Mouse (Mus musculus): ENCODE measurements at regions not wholly inside any gene's neighbourhood (a gene's known extent, or its start where the extent isn't known, plus 50 kb on each side); places are given as distances from the start of the nearest gene placed in this dataset.

DNA sequence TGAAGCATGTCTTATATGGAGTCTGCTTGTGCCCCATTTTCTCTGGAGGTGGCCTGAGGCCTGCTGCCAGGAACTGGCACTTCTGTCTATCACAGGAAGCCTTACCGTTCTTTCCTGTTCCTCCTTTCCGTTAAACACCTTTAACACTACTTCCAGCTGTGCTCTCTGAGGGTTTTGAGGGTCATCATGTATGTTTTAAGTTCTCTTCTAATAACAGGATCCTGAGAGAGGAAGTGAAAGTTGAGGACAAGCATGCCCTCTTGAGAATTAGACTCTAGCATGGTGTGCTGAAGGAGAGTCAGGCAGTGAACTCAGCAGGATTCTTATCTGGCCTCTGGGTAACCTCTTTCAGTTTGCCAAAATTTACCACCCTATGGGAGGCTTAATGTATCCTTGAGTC lies 418.0 kb upstream of the 9430069I07Rik start:
- in situ Hi-C loops (cut with MboI; ENCODE audit: low sequenced_read_pairs in 2 of 2, unreplicated experiment in 2 of 2), result no loop called here

DNA sequence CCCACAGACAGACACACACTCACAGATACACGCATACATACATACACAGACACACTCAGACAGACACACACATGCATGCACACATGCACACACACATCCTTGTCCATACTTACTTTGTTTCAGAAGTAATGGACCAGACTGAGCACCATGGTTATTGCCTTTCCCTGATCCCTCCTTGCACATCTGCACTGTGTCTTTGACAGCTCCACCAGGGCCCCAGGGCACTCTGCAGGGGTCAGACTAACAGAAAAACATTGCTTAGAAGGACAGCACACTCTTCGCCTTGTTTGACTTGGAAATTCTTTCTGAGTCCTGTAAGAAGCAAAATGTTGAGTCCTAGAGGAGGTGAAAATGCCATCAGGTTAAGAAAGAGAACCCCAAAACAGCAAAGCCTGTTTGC lies 394.1 kb upstream of the 9430069I07Rik start:
- TF ChIP-seq CHD2 (IDR thresholded peaks at IDR 0.05; ENCODE audit: low read depth, low read length) (no peak), HCFC1 (IDR thresholded peaks at IDR 0.05; ENCODE audit: borderline replicate concordance, insufficient read depth, low read length) (no peak), ZC3H11A (IDR thresholded peaks at IDR 0.05; ENCODE audit: borderline replicate concordance, low read depth, low read length) (no peak), ZNF384 (IDR thresholded peaks at IDR 0.05; ENCODE audit: low read depth, low read length) (no peak), MAFK (IDR thresholded peaks at IDR 0.05; ENCODE audit: insufficient read depth, low read depth, low read length) (no peak)
- DNase-seq (ENCODE audit: low read depth, low spot score), result no peak
- H3K9me3 ChIP-seq (ENCODE audit: control insufficient read depth, insufficient read depth, low read depth, low read length), result no peaks in the 10 kb centered on the region
- H3K9ac ChIP-seq (ENCODE audit: insufficient read depth, low read depth, low read length, poor library complexity, severe bottlenecking), result no peak overlapping the region
- no peak overlapping the region for H3K4me3 ChIP-seq (ENCODE audit: insufficient read depth in 1 of 2, low read depth in 1 of 2, low read length in 2 of 2, poor library complexity in 1 of 2, severe bottlenecking in 1 of 2)
- H3K27ac ChIP-seq (ENCODE audit: insufficient read depth, low read depth, low read length, poor library complexity, severe bottlenecking), result no peak overlapping the region
- H3K4me1 ChIP-seq (ENCODE audit: control insufficient read depth in 2 of 2, insufficient read depth in 2 of 2, low read length in 2 of 2, poor library complexity in 1 of 2), result 0 out of 4 replicates have a peak, but pooled peaks cover 0 to 2% of the 10 kb centered on the region in 2 experiments
- no peaks in the 10 kb centered on the region for H3K36me3 ChIP-seq (ENCODE audit: control insufficient read depth, insufficient read depth, low read length, poor library complexity, severe bottlenecking)
- in situ Hi-C loops (cut with MboI; ENCODE audit: low sequenced_read_pairs in 2 of 2, unreplicated experiment in 2 of 2), result no loop called here

More for the DNA sequence above, 418.0 kb upstream of the 9430069I07Rik start:
- H3K36me3 ChIP-seq (ENCODE audit: control insufficient read depth, insufficient read depth, low read length, poor library complexity, severe bottlenecking), result no peaks in the 10 kb centered on the region
- H3K27ac ChIP-seq (ENCODE audit: insufficient read depth, low read depth, low read length, poor library complexity, severe bottlenecking), result no peak overlapping the region
- H3K9ac ChIP-seq (ENCODE audit: insufficient read depth, low read depth, low read length, poor library complexity, severe bottlenecking), result no peak overlapping the region
- TF ChIP-seq ZNF384 (IDR thresholded peaks at IDR 0.05; ENCODE audit: low read depth, low read length), result no peak
- no peak for TF ChIP-seq MAFK (IDR thresholded peaks at IDR 0.05; ENCODE audit: insufficient read depth, low read depth, low read length)
- no peak for TF ChIP-seq ZC3H11A (IDR thresholded peaks at IDR 0.05; ENCODE audit: borderline replicate concordance, low read depth, low read length)
- TF ChIP-seq HCFC1 (IDR thresholded peaks at IDR 0.05; ENCODE audit: borderline replicate concordance, insufficient read depth, low read length), result no peak
- TF ChIP-seq CHD2 (IDR thresholded peaks at IDR 0.05; ENCODE audit: low read depth, low read length), result no peak
- no peaks in the 10 kb centered on the region for H3K9me3 ChIP-seq (ENCODE audit: control insufficient read depth, insufficient read depth, low read depth, low read length)
- DNase-seq (ENCODE audit: low read depth, low spot score), result no peak
- H3K4me1 ChIP-seq (ENCODE audit: control insufficient read depth in 2 of 2, insufficient read depth in 2 of 2, low read length in 2 of 2, poor library complexity in 1 of 2), result no peaks in the 10 kb centered on the region
- H3K4me3 ChIP-seq (ENCODE audit: insufficient read depth in 1 of 2, low read depth in 1 of 2, low read length in 2 of 2, poor library complexity in 1 of 2, severe bottlenecking in 1 of 2), result no peak overlapping the region

DNA sequence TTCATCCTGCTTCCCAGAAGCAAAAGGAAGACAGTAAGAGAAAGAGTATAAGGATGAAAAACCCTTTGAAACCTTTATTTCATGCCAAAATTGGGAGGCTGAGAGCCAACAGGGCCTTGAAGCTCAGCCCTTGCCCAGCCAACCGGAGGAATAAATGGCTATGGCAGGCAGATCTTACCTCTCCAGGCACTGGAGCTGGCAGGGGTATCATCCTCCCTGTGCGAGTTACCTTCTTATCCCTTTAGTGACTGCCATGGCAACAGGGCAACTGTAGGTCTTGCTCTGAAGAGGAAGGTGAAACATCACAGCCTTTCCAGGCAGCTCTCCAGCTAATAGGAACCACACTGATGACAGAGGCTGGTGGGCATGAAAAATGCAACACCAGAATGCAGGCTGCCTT lies 393.3 kb upstream of the 9430069I07Rik start:
- no peak overlapping the region for H3K27ac ChIP-seq (ENCODE audit: insufficient read depth, low read depth, low read length, poor library complexity, severe bottlenecking)
- in situ Hi-C loops (cut with MboI; ENCODE audit: low sequenced_read_pairs in 2 of 2, unreplicated experiment in 2 of 2), result no loop called here
- TF ChIP-seq ZNF384 (IDR thresholded peaks at IDR 0.05; ENCODE audit: low read depth, low read length) (no peak), HCFC1 (IDR thresholded peaks at IDR 0.05; ENCODE audit: borderline replicate concordance, insufficient read depth, low read length) (no peak), ZC3H11A (IDR thresholded peaks at IDR 0.05; ENCODE audit: borderline replicate concordance, low read depth, low read length) (no peak), MAFK (IDR thresholded peaks at IDR 0.05; ENCODE audit: insufficient read depth, low read depth, low read length) (no peak), CHD2 (IDR thresholded peaks at IDR 0.05; ENCODE audit: low read depth, low read length) (no peak)

DNA sequence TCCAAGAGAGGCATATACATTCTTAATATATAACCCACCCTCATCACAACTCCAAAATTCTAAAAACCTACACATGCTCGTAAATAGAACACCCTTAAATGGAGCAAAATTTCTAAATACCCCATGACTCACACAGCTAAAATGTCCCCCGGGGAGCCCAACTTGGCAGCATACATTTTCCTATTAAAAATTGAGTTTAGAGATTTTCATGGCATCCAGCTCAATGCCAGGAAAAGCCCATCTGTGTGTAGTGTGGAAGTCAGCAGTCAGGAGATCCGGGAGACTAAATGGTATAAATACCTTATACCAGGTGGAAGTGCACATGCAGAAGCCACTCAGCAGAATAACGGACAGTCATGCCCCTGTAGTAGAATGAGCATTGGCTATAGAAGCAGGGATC lies 389.4 kb upstream of the 9430069I07Rik start:
- no peak for TF ChIP-seq ZC3H11A (IDR thresholded peaks at IDR 0.05; ENCODE audit: borderline replicate concordance, low read depth, low read length)
- TF ChIP-seq MAFK (IDR thresholded peaks at IDR 0.05; ENCODE audit: insufficient read depth, low read depth, low read length), result no peak
- TF ChIP-seq HCFC1 (IDR thresholded peaks at IDR 0.05; ENCODE audit: borderline replicate concordance, insufficient read depth, low read length), result no peak
- TF ChIP-seq ZNF384 (IDR thresholded peaks at IDR 0.05; ENCODE audit: low read depth, low read length), result no peak
- TF ChIP-seq CHD2 (IDR thresholded peaks at IDR 0.05; ENCODE audit: low read depth, low read length), result no peak
- DNase-seq (ENCODE audit: low read depth, low spot score), result no peak
- Histone ChIP-seq H3K9ac (ENCODE audit: insufficient read depth, low read depth, low read length, poor library complexity, severe bottlenecking) (no peak overlapping the region), H3K36me3 (ENCODE audit: control insufficient read depth, insufficient read depth, low read length, poor library complexity, severe bottlenecking) (no peaks in the 10 kb centered on the region), H3K27ac (ENCODE audit: insufficient read depth, low read depth, low read length, poor library complexity, severe bottlenecking) (no peak overlapping the region), H3K9me3 (ENCODE audit: control insufficient read depth, insufficient read depth, low read depth, low read length) (no peaks in the 10 kb centered on the region), H3K4me3 (ENCODE audit: insufficient read depth in 1 of 2, low read depth in 1 of 2, low read length in 2 of 2, poor library complexity in 1 of 2, severe bottlenecking in 1 of 2) (no peak overlapping the region), H3K4me1 (ENCODE audit: control insufficient read depth in 2 of 2, insufficient read depth in 2 of 2, low read length in 2 of 2, poor library complexity in 1 of 2) (peaks cover 0 to 5% of the 10 kb centered on the region in 2 experiments; a peak in 1 of 4 replicates)
- in situ Hi-C loops (cut with MboI; ENCODE audit: low sequenced_read_pairs in 2 of 2, unreplicated experiment in 2 of 2), result loop anchor here in 1 of 2 experiments (10.0 kb wide), 1 partner anchor 148 kb away; no protein-coding TSS in a partner anchor

More for the DNA sequence above, 393.3 kb upstream of the 9430069I07Rik start:
- no peak overlapping the region for H3K4me3 ChIP-seq (ENCODE audit: insufficient read depth in 1 of 2, low read depth in 1 of 2, low read length in 2 of 2, poor library complexity in 1 of 2, severe bottlenecking in 1 of 2)
- DNase-seq (ENCODE audit: low read depth, low spot score), result no peak
- H3K4me1 ChIP-seq (ENCODE audit: control insufficient read depth in 2 of 2, insufficient read depth in 2 of 2, low read length in 2 of 2, poor library complexity in 1 of 2), result 0 out of 4 replicates have a peak, but pooled peaks cover 0 to 2% of the 10 kb centered on the region in 2 experiments
- H3K36me3 ChIP-seq (ENCODE audit: control insufficient read depth, insufficient read depth, low read length, poor library complexity, severe bottlenecking), result no peaks in the 10 kb centered on the region
- no peak overlapping the region for H3K9ac ChIP-seq (ENCODE audit: insufficient read depth, low read depth, low read length, poor library complexity, severe bottlenecking)
- no peaks in the 10 kb centered on the region for H3K9me3 ChIP-seq (ENCODE audit: control insufficient read depth, insufficient read depth, low read depth, low read length)

Measured in ES-E14 (cell line).